Mouse (Mus musculus) heart, adult 11 months (tissue): Measurements from ENCODE around the gene Usf2.

Source experiments
- DNase-seq: peaks from one replicate; pipeline ENCODE4 v3.0.0; 2022

The Usf2 gene

GRCm38 (mm10) chr7:30909773-30910172 lies 46.8 kb downstream of the Usf2 start:
- no peak for DNase-seq

- no peak for DNase-seq
Measured at GRCm38 (mm10) chr7:30908992-30909431, 47.6 kb downstream of the Usf2 start.

GRCm38 (mm10) chr7:30908277-30908991 lies 48.2 kb downstream of the Usf2 start:
- no peak for DNase-seq

- no peak for DNase-seq
Measured at GRCm38 (mm10) chr7:30904042-30904441, 52.6 kb downstream of the Usf2 start.
